Mouse (Mus musculus) heart, embryonic 14.5 days (tissue): Measurements from ENCODE around the gene Actn1. TPM values are rescaled to one million over a fixed set of nuclear protein-coding genes. Genes with fewer than 3 reads are reported as not detected.

Source experiments
- ATAC-seq: fragments of 200-750 bp; cut with Nextera tagmentation; 2 replicates; pipeline ENCODE4 v1.8.0; 2017; ENCODE audit warnings: low read depth, moderate TSS enrichment; ENCODE audit not compliant: insufficient number of reproducible peaks, insufficient read depth, low FRiP score
- H3K27ac ChIP-seq, 2 experiments: fragments of 200-500 bp in 1 of 2; fragments of 300-500 bp in 1 of 2; sonication (generic) in 1 of 2; replicated peaks in 1 of 2; 2 replicates each; pipeline ENCODE4 v1.5.1; 2012 to 2014; ENCODE audit warnings: low read depth in 2 of 2, low read length in 2 of 2, control low read depth in 1 of 2, mild to moderate bottlenecking in 1 of 2, mixed read lengths in 1 of 2; ENCODE audit not compliant: control insufficient read depth in 1 of 2, insufficient read depth in 1 of 2
- H3K27me3 ChIP-seq: fragments of 300-500 bp; sonication (generic); 2 replicates; pipeline ENCODE4 v1.6.1; 2014; ENCODE audit warnings: mild to moderate bottlenecking, low read length, control low read depth; ENCODE audit not compliant: control insufficient read depth, insufficient read depth
- H3K36me3 ChIP-seq: fragments of 300-500 bp; sonication (generic); 2 replicates; pipeline ENCODE4 v1.6.1; 2014; ENCODE audit warnings: mild to moderate bottlenecking, control low read depth, low read length, mixed read lengths; ENCODE audit not compliant: control insufficient read depth, insufficient read depth
- H3K4me1 ChIP-seq, 2 experiments: fragments of 200-500 bp in 1 of 2; fragments of 300-500 bp in 1 of 2; sonication (generic) in 1 of 2; 2 replicates each; pipeline ENCODE4 v1.6.1; 2012 to 2014; ENCODE audit warnings: low read length in 2 of 2, control low read depth in 1 of 2, mixed read lengths in 1 of 2; ENCODE audit not compliant: control insufficient read depth in 2 of 2, insufficient read depth in 2 of 2
- H3K4me2 ChIP-seq: fragments of 300-500 bp; sonication (generic); 2 replicates; pipeline ENCODE4 v1.6.1; 2014; ENCODE audit warnings: mild to moderate bottlenecking, low read length
- H3K4me3 ChIP-seq, 2 experiments: fragments of 200-500 bp in 1 of 2; fragments of 300-500 bp in 1 of 2; sonication (generic) in 1 of 2; 2 replicates each; pipeline ENCODE4 v1.5.1; 2012 to 2014; ENCODE audit warnings: low read length in 2 of 2, mild to moderate bottlenecking in 2 of 2, control low read depth in 1 of 2, low read depth in 1 of 2, moderate library complexity in 1 of 2; ENCODE audit not compliant: control insufficient read depth in 1 of 2, insufficient read depth in 1 of 2
- H3K9ac ChIP-seq: fragments of 300-500 bp; sonication (generic); 2 replicates; pipeline ENCODE4 v1.6.1; 2014; ENCODE audit warnings: mild to moderate bottlenecking, low read length
- H3K9me3 ChIP-seq: fragments of 300-500 bp; sonication (generic); 2 replicates; pipeline ENCODE4 v1.6.1; 2016; ENCODE audit warnings: low read length, control low read depth; ENCODE audit not compliant: control insufficient read depth
- WGBS: fragments of 180-500 bp; shearing (Covaris S2); extraction: QIAGEN DNeasy Blood & Tissue Kit; methylation state at CpG from one replicate; pipeline ENCODE4 v1.1.7; 2014; 5-methylcytosine and 5-hydroxymethylcytosine counted together
- polyA plus RNA-seq: library from polyadenylated mRNA; unstranded; fragments of >200 nt; fragmentation: Nextera tagmentation; extraction: Ambion mirVana; gene quantifications from 2 replicates; pipeline ENCODE4 v1.2.1, GENCODE M21; 2014

Gene Actn1
- polyA plus RNA-seq, 1 experiment from 2014 or later: 42.7 TPM

GRCm38 (mm10) chr12:80145365-80145764 lies 114.8 kb downstream of the Actn1 start:
- no peak overlapping the region for H3K27ac ChIP-seq
- H3K4me3 ChIP-seq: no peak overlapping the region
- no peaks in the 10 kb centered on the region for H3K9me3 ChIP-seq
- peaks cover 0 to 8% of the 10 kb centered on the region in 2 experiments; a peak in 3 of 4 replicates for H3K4me1 ChIP-seq
- ATAC-seq: no peak
- H3K27me3 ChIP-seq: no peaks in the 10 kb centered on the region
- 83% methylated on average over 8 of the region's 8 CpGs for WGBS
- H3K36me3 ChIP-seq: no peaks in the 10 kb centered on the region
- no peak overlapping the region for H3K9ac ChIP-seq
- no peak overlapping the region for H3K4me2 ChIP-seq

DNA sequence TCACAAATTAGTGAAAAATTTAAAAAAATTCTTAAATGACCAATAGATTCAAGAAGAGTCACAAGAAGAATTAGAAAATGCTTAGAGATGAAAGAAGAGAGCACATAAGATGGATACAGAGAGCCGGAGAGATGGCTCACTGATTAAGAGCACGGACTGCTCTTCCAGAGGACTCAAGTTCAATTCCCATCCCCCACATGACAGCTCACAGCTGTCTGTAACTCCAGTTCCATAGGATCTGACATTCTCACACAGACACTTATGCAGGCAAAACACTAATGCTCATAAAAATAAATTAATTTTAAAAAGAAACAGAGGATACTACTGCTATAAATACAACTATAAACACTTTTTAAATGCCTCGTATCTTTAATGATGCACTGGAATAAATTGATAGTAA lies 115.3 kb downstream of the Actn1 start:
- WGBS: 76% methylated on average over 3 of the region's 3 CpGs
- H3K27ac ChIP-seq: no peak overlapping the region
- no peak for ATAC-seq
- H3K4me1 ChIP-seq: peaks cover 0 to 8% of the 10 kb centered on the region in 2 experiments; a peak in 3 of 4 replicates
- H3K36me3 ChIP-seq: no peaks in the 10 kb centered on the region
- H3K4me3 ChIP-seq: no peak overlapping the region
- H3K4me2 ChIP-seq: no peak overlapping the region
- no peaks in the 10 kb centered on the region for H3K27me3 ChIP-seq
- no peak overlapping the region for H3K9ac ChIP-seq
- no peaks in the 10 kb centered on the region for H3K9me3 ChIP-seq

DNA sequence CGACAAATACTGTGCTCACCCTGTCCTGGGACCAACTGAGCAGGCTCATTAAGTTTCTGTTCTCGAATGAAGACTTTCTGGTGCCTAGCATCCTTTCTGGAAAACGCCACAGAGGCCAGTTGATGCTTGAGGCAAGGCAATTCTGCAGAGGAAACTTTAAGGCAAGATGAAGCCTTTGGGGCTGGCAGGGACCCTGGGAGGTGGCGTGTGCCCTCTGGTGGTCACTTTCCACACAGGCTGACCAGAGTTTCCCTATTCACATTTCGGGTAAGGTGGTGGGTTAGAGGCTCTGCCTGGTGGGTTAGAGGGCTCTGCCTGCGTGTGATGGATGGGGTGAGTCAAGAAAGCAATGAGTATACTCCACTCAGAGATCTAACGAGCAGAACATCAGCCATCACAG lies 118.7 kb downstream of the Actn1 start:
- H3K9ac ChIP-seq: no peak overlapping the region
- no peak overlapping the region for H3K27ac ChIP-seq

GRCm38 (mm10) chr12:80141011-80141410 lies 119.2 kb downstream of the Actn1 start:
- no peaks in the 10 kb centered on the region for H3K36me3 ChIP-seq
- no peak overlapping the region for H3K9ac ChIP-seq
- ATAC-seq: no peak
- no peaks in the 10 kb centered on the region for H3K27me3 ChIP-seq
- H3K9me3 ChIP-seq: no peaks in the 10 kb centered on the region
- H3K4me2 ChIP-seq: no peak overlapping the region
- H3K4me3 ChIP-seq: no peak overlapping the region
- no peak overlapping the region for H3K27ac ChIP-seq
- WGBS: 73% methylated on average over 8 of the region's 8 CpGs
- H3K4me1 ChIP-seq: peaks cover 11 to 18% of the 10 kb centered on the region in 2 experiments

More for the DNA sequence above, 118.7 kb downstream of the Actn1 start:
- peaks cover 9 to 13% of the 10 kb centered on the region in 2 experiments for H3K4me1 ChIP-seq
- no peak overlapping the region for H3K4me3 ChIP-seq
- no peaks in the 10 kb centered on the region for H3K9me3 ChIP-seq
- no peaks in the 10 kb centered on the region for H3K27me3 ChIP-seq
- no peak overlapping the region for H3K4me2 ChIP-seq
- ATAC-seq: no peak
- H3K36me3 ChIP-seq: no peaks in the 10 kb centered on the region
- WGBS: 21% methylated on average over 7 of the region's 7 CpGs

DNA sequence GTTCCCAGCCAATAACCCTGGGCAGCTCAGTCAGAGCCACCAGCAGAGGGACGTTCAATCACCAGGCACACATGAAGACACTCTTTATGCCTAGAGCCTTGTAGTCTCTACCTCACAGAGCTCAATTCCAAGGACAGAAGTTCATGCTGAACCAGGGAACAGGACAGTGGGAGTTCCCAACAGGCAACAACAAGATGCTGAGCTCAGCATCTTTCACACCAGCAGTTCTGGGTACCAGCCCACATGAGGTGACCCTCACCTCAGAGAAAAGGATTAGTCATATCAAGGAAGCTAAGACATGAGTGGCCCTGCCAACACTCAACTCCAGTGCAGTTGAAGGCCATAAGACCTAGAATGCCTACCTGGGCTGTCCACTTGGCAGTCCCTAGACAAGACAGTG lies 122.4 kb downstream of the Actn1 start:
- WGBS: 79% methylated on average over 1 of the region's 1 CpGs
- no peak overlapping the region for H3K4me2 ChIP-seq
- no peak overlapping the region for H3K27ac ChIP-seq
- H3K36me3 ChIP-seq: no peaks in the 10 kb centered on the region
- no peak overlapping the region for H3K9ac ChIP-seq
- no peak for ATAC-seq
- H3K27me3 ChIP-seq: no peaks in the 10 kb centered on the region
- H3K4me3 ChIP-seq: no peak overlapping the region
- peaks cover 20 to 24% of the 10 kb centered on the region in 2 experiments for H3K4me1 ChIP-seq
- no peaks in the 10 kb centered on the region for H3K9me3 ChIP-seq

- no peak overlapping the region for H3K9ac ChIP-seq
- peaks cover 21 to 24% of the 10 kb centered on the region in 2 experiments for H3K4me1 ChIP-seq
- no peak overlapping the region for H3K4me2 ChIP-seq
- no peaks in the 10 kb centered on the region for H3K36me3 ChIP-seq
- ATAC-seq: no peak
- peak overlapping the region in 1 of 2 experiments; percentile 90; a peak in 3 of 4 replicates for H3K27ac ChIP-seq
- H3K9me3 ChIP-seq: no peaks in the 10 kb centered on the region
- 85% methylated on average over 6 of the region's 6 CpGs for WGBS
- no peak overlapping the region for H3K4me3 ChIP-seq
- no peaks in the 10 kb centered on the region for H3K27me3 ChIP-seq
Measured at GRCm38 (mm10) chr12:80137246-80137645, 122.9 kb downstream of the Actn1 start.

DNA sequence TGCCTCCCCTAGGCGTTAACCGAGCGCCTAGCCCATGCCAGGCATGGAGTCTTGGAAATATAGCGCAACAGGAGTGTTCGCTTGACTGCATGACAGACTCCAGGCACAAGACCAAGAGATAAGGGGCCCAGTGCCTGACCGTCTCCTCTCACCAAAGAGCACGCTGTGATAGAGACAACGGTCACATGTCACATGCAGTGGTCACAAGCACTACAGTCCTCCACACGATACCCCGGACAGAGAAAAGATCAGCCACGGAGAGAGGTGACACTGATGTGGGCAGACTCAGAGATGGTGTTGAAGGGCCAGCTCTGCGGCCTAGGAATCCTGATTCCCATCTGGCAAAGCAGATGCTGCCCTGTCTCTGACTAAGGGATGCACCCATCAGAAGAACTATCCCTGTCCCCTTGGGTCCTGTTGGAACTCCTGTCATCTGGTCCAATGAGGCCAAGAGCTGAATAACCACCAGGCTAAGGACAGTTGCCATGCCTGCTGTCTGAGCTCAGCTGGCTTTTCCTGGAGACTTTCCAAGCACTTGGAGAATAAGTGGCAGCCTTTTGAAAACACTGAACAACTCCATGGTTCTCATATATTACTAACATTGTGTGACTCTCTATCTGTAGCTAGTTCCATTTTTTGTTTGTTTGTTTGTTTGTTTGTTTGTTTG lies 123.8 kb downstream of the Actn1 start:
- Histone ChIP-seq H3K4me2 (peak overlapping the region; percentile 12; the same call in 1 of the 2 replicates), H3K27ac (peak overlapping the region; percentile 73 to 90)

DNA sequence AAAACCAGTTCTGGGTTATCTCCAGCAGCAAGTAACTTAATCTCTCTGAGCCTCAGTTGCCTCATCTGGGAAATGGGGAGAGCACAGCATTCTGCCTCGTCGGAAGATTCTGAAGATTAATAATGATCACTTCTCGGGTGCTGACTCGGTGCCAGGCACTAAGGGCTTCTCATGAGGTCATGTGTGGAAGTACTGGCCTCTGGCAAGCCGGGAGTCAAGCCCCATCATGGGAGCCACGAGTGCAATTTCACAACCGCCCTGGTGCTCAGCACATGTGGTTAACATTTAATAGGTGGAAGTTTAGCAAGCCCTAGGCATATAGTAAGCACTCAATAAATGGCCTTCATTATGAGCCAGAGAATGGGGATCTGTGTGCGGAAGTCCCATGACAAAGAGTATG lies 125.0 kb downstream of the Actn1 start:
- 88% methylated on average over 8 of the region's 8 CpGs for WGBS
- H3K9ac ChIP-seq: no peak overlapping the region
- no peaks in the 10 kb centered on the region for H3K36me3 ChIP-seq
- H3K27me3 ChIP-seq: no peaks in the 10 kb centered on the region
- no peak overlapping the region for H3K27ac ChIP-seq
- H3K9me3 ChIP-seq: no peaks in the 10 kb centered on the region
- H3K4me2 ChIP-seq: no peak overlapping the region
- H3K4me3 ChIP-seq: no peak overlapping the region
- no peak for ATAC-seq
- peaks cover 39 to 43% of the 10 kb centered on the region in 2 experiments for H3K4me1 ChIP-seq

More for the DNA sequence above, 123.8 kb downstream of the Actn1 start:
- WGBS: 11% methylated on average over 12 of the region's 12 CpGs
- H3K36me3 ChIP-seq: no peaks in the 10 kb centered on the region
- no peak overlapping the region for H3K4me3 ChIP-seq
- H3K9ac ChIP-seq: no peak overlapping the region; the same call in 1 of the 2 replicates
- no peaks in the 10 kb centered on the region for H3K9me3 ChIP-seq
- no peaks in the 10 kb centered on the region for H3K27me3 ChIP-seq
- ATAC-seq: peak; percentile 79
- H3K4me1 ChIP-seq: peaks cover 29 to 32% of the 10 kb centered on the region in 2 experiments
